Mouse (Mus musculus) kidney, adult 18-20 months (tissue): ENCODE measurements around the gene Stpg3.
A peak's percentile ranks its signal among the peaks of the same experiment; 100 is the strongest.
"Not testable (repeated sequence)": the region's sequence is repeated elsewhere in the genome, so short reads cannot be mapped to it uniquely, and the experiment has no call there.

Experiments
- DNase-seq: peaks from one replicate; pipeline ENCODE4 v3.0.0; 2021

Gene Stpg3

GRCm38 (mm10) chr2:25214444-25214843 is at the start of gene Stpg3:
Stpg3 (minus strand) TSS chr2:25214637.
- no peak for DNase-seq

DNA sequence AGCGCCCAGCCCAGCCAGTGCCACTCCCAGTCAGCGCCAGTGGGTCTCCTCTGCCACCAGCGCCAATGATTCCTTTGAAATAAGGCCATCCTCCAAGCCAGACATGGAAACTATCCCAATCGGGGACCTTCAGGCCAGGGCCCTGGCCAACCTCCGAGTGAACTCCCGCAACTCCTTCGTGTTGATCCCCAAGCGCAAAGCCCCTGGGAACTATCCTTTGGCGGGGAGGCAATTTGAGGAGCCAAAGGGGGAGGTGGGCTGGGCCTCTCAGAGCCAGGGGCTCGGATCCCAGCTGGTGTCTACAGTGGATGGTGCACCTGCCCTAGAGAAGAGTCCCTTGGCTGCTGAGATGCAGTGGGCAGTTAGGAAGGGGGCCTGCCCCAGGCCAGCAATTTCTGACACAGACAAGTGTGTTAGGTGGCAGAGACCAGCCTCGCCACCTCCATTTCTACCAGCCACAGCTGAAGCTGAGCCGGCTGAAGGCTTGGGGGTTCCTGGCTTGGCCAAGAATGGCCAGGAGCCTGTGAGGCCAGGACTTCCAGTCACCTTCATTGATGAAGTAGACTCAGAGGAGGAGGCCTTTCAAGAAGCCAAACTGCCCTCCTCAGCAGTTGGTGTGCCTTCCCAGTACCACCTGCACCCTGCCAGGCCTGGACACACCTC is 49.3 kb upstream of the Stpg3 start:
- DNase-seq: peak; percentile 19

DNA sequence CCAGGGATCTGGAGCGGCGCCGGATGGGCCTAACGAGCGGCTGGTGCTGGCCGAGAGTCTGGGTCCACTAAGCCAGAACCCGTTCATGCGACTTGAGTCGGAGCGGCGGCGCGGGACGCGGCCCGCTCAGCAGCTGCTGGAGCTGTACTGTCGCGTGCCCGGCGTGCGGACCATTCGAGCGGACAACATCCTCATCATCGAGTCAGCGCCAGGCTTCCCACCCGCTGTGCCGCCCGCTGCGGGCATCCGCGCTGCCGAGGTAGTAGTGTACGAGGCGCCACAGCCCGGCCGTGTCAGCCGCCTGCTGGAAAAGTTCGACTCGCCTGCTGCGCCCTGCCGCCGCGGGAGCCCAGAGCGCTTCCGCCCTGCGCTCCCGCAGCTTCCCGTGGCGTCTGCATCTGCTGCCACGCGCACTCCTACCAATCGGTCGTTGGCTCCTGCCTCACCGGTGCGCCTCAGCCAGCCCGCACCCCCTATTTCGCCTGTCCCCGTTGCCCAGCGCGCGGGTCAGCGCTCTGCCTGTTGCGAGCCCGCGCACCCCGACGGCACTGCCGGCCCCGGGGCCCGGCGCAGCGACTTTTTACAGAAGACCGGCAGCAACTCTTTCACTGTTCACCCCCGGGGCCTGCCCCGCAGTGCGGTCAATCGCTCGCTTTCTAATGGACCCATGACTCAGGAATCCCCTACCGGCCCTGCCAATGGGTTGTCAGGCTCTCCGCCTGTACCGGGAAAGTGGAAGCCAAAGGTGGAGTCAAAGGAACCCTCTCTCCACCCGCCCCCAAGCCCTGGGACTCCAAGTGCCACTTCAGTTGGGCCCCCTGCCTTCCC is 48.6 kb upstream of the Stpg3 start:
- DNase-seq: peak; percentile 28

DNA sequence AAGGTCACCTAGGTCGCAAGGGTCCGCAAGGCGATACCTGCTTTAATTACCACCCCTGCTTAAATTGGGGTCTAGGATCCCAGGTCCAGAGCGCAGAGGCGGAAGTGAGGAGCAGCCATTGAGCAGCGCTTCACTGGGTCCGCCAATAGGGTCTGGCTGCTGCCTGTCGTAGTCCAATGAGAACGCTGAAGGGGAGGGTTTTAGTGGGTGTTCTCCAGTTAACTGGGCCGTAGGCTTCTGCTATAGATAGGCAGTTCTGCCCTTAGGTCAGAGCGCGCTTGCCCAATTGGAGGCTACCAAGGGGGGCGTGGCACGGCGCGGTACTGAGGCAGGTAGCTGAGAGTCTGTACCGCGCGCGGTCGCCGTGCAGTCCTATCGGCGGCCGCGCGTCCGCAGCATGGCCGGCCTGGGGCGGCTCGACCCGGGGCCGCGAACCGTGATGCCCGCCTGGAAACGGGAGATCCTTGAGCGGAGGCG is 47.9 kb upstream of the Stpg3 start, which contains the start of gene Tprn:
Gene Tprn (plus strand): TSS at position 328 of the 477 bp plus-strand sequence.
- peak; percentile 94 for DNase-seq

DNA sequence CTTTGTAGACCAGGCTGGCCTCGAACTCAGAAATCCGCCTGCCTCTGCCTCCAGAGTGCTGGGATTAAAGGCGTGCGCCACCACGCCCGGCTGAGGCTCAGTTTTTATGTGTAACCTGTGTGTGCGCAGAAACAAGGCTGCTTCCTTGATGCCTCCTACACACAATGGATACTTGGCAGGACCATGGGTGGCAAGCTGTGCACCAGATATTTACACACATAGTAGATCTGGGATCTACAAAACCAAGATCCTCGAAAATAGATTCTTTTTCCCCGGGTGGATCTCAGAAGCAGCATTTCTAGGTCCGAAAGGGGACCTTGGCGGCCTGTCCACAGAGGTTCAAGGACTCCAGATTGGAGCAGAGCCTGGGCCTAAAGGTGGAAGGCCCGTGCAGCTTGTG is 47.4 kb upstream of the Stpg3 start:
- no peak for DNase-seq

DNA sequence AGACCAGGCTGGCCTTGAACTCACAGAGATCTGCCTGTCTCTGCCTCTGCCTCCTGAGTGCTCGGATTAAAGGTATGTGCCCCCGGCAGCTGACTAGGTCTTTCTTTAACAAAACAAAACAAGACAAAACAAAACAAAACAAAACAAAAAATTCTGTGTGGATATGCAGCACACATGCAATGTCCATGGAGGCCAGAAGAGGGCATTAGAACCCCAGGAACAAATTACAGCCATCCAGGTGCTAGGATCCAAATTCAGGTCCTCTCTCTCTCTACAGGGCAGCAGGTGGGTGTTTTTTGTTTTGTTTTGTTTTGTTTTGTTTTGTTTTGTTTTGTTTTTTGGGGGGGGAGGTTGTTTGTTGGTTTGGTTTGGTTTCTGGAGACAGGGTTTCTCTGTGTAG is 44.5 kb upstream of the Stpg3 start:
- DNase-seq: no peak

- not testable (repeated sequence) for DNase-seq
These were observed 42.8 kb upstream of the Stpg3 start for GRCm38 (mm10) chr2:25257250-25257649.

GRCm38 (mm10) chr2:25256443-25257109 is 42.1 kb upstream of the Stpg3 start:
- peak; percentile 51 for DNase-seq

- peak; percentile 92 for DNase-seq
These were observed 40.9 kb upstream of the Stpg3 start, which contains the start of gene Tmem203 for GRCm38 (mm10) chr2:25255284-25255779. Tmem203 (plus strand) TSS chr2:25255439.

GRCm38 (mm10) chr2:25252331-25252730 is 37.9 kb upstream of the Stpg3 start:
- DNase-seq: peak; percentile 52

GRCm38 (mm10) chr2:25246183-25247072 is 32.0 kb upstream of the Stpg3 start, which contains the start of gene AL732309.1:
AL732309.1 (minus strand) TSS chr2:25246863.
- DNase-seq: peak; percentile 36

DNA sequence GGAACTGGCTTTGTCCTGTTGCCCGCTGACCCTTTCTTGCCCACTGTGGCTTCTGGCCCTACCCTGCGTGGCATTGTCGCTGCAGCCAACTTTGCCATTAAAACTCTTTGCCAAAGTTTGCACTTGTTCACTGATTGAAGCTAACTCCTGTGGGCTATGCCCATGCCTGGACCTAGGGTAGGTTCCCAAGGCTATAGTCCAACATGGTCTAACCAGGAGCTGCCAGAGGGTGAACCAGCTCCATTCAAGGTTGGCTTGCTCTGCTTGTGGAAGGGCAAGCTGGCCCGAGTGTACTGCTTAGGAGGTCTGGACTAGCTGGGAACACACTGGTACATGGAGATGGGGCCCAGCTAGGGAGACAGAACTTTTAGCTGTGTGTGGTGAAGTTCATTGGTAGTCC is 29.7 kb upstream of the Stpg3 start:
- no peak for DNase-seq

GRCm38 (mm10) chr2:25243342-25243741 is 28.9 kb upstream of the Stpg3 start:
- DNase-seq: no peak

- DNase-seq: no peak
These were observed 27.7 kb upstream of the Stpg3 start, which contains the start of the genes Rnf208 and Cysrt1 for GRCm38 (mm10) chr2:25242101-25242506. Rnf208 (plus strand) TSS chr2:25242255. Cysrt1 (minus strand) TSS chr2:25242452.

GRCm38 (mm10) chr2:25241438-25241775 is 27.0 kb upstream of the Stpg3 start:
- no peak for DNase-seq

DNA sequence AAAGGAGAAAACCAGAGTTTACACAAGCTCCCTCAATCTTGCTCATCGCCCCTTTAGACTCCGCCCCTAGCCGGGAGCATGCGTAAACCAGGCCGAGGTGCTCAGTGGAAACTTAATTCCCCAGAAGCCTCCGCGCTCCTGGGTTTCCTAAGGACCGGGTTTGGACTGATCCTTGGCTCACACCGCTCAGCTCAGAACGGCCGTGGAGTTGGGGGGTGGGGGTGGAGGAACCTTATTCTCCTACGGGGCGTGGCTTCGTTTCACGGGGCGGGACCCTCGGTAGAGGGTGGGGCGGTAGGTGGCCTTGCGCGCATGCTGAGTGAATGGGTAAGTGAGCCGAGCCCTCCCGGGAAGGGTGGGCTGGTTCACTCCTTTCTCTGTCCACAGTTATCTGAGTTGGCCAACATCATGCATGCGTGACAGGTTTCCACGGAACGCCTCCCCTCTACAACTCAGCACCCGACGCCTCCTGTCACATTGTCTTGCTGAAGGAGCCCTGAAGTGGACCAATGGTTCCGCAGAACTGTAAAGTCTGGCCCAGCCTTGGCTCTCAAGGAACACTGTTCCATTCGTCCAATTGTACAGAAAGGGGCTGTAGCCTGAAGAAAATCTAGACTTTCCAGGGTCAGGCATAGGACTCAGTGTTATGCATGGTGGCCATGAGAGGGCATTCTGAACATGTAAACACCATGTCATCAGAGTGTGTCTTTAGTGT is 26.4 kb upstream of the Stpg3 start:
- DNase-seq: peak; percentile 83

- no peak for DNase-seq
These were observed 25.9 kb upstream of the Stpg3 start for GRCm38 (mm10) chr2:25240310-25240709.

- DNase-seq: no peak
These were observed 25.3 kb upstream of the Stpg3 start for GRCm38 (mm10) chr2:25239766-25240165.

DNA sequence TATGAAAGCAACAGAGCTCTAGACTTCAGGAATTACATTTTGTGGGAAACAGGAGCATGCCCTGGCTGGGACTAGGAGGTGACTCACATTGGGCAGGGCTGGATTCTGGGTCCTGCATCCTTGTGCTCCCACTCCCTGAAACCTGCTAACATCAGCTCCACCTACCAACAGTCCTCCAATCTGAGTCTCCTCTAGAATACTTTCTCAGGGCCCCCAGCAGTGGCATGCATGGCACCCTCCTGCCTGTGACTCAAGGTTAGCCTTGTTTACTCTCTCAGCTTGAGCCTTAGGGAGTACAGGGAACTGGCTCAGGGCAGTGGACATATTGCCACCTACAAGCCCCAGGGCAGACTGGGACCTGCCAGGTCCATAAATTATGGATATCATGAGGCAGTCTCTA is 23.7 kb upstream of the Stpg3 start:
- no peak for DNase-seq

DNA sequence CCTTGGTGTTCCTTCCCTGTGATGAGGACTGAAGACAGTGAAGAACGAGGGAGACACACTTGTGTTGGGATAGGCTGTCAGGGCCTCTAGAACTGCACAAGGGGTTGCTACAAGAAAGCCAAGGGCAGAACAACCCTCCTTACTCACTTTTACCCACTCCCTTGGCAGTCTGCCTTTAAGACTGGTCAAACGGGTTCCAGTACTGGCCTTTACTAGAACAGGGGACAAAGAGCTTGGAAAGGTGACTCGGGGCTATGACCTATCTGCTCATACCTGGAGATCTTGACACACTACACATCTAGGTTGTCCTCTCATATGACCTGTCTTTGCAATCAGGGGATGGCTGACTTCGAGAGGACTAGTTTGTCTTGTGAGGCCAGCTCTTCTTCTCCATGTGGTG is 23.1 kb upstream of the Stpg3 start:
- peak; percentile 57 for DNase-seq

DNA sequence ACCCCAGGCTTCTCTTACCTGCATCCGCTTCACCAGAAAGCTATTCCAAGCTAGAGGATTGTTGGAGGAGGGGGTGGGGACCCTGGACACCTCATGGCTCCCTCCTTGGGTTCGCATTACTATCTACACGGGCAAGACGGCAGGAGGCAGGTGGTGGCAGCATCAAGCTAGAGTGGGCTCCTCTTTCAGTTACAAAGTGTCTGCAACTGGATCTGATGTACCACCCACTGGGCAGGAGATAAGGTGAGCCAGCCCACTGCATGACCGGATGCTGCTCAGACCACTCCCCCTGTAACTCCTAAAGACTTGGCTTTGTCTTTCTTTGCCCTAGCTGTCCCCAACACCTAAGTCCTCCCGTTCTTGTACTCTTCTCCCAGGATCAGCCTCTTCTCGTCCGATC is 22.2 kb upstream of the Stpg3 start, which contains the start of gene Rnf224:
Gene Rnf224 (minus strand): TSS at position 174 of the 400 bp plus-strand sequence.
- no peak for DNase-seq
